Mouse (Mus musculus): Measurements from ENCODE around the gene Mrps36. TPM values are rescaled to one million over a fixed set of nuclear protein-coding genes. Genes with fewer than 3 reads are reported as not detected.
"Not testable (repeated sequence)": the region's sequence is repeated elsewhere in the genome, so short reads cannot be mapped to it uniquely, and the experiment has no call there.

Gene Mrps36
- polyA plus RNA-seq, 1 experiment from 2014 or later, result 102 TPM

DNA sequence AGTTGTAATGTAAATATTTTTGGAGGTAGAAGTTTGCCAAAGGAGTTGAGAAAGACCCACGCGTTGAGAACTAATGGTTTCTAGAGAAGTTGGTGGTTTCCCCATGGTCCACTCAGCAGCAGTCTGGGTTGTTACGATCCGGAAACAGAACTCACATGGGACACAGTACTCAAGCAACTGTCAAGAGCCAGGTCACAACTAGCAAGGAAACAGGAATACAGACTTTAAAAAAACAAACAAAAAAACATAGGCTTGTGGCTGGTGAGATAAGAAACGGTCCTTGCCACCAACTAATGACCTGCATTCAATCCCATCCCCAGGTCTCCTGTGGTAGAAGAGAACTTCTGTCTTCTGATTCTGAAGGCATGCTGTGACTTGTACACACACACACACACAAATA, 6.3 kb upstream of the Mrps36 start:
- Histone ChIP-seq H3K4me1 (ENCODE audit: control insufficient read depth, insufficient read depth, low read length) (no peaks in the 10 kb centered on the region), H3K4me2 (ENCODE audit: low read depth, severe bottlenecking) (no peak overlapping the region), H3K27me3 (ENCODE audit: control insufficient read depth, insufficient read depth, low read length) (no peaks in the 10 kb centered on the region), H3K9ac (ENCODE audit: low read length) (no peak overlapping the region), H3K27ac (replicated peaks; ENCODE audit: low read depth, low read length) (no peak overlapping the region), H3K4me3 (ENCODE audit: low read depth, low read length) (no peak overlapping the region), H3K9me3 (ENCODE audit: control insufficient read depth, low read length) (no peaks in the 10 kb centered on the region), H3K36me3 (ENCODE audit: control insufficient read depth, insufficient read depth, low read length) (no peaks in the 10 kb centered on the region)
- WGBS, result 88% methylated on average over 5 of the region's 5 CpGs
- DNase-seq (ENCODE audit: low spot score), result no peak
- ATAC-seq (ENCODE audit: insufficient number of reproducible peaks, low FRiP score, low TSS enrichment, low read depth), result no peak

DNA sequence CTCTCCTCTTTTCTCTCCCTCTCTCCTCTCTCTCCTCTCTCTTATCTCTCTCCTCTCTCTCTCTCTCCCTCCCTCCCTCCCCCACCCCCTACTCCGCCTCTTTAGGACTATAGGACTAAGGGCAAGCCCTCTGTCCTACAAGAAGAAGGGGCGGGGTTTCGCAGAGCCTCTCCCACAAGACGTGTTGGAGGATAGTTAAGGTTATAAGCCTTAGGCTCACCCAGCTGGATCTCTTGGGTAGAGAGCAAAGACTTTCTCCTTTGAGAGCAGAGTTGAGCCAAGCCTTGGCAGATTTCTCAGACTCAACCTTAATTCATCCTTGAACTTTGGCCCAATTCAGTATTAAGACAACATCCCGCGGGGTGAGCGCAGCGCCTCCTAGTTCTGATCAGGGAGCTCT, 4.2 kb upstream of the Mrps36 start:
- no peaks in the 10 kb centered on the region for H3K9me3 ChIP-seq (ENCODE audit: control insufficient read depth, low read length)
- WGBS, result 40% methylated on average over 8 of the region's 8 CpGs

DNA sequence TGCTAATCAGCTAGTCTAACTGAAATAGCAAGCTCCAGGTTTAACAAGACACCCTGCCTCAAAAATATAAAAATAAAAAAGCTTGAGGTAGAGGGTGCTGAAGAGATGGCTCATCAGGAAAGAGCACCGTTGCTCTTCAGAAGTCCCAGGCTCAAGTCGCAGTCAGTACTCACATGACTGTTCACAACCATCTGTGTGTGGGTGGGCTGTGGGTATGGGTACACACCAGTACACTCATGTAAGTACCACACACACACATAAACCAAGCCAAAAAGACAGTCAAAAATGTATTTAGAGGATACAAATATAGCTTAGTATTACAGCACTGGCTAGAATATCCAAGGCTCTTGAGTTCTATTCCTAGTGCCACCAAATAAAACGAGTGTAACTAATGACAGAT, 1.6 kb upstream of the Mrps36 start:
- Histone ChIP-seq H3K9ac (ENCODE audit: low read length) (no peak overlapping the region), H3K36me3 (ENCODE audit: control insufficient read depth, insufficient read depth, low read length) (no peaks in the 10 kb centered on the region), H3K4me1 (ENCODE audit: control insufficient read depth, insufficient read depth, low read length) (no peaks in the 10 kb centered on the region), H3K27me3 (ENCODE audit: control insufficient read depth, insufficient read depth, low read length) (no peaks in the 10 kb centered on the region), H3K4me3 (ENCODE audit: low read depth, low read length) (no peak overlapping the region), H3K4me2 (ENCODE audit: low read depth, severe bottlenecking) (no peak overlapping the region), H3K27ac (replicated peaks; ENCODE audit: low read depth, low read length) (no peak overlapping the region), H3K9me3 (ENCODE audit: control insufficient read depth, low read length) (no peaks in the 10 kb centered on the region)
- 89% methylated on average over 3 of the region's 3 CpGs for WGBS
- no peak for ATAC-seq (ENCODE audit: insufficient number of reproducible peaks, low FRiP score, low TSS enrichment, low read depth)
- no peak for DNase-seq (ENCODE audit: low spot score)

More for the DNA sequence above, 4.2 kb upstream of the Mrps36 start:
- no peaks in the 10 kb centered on the region for H3K27me3 ChIP-seq (ENCODE audit: control insufficient read depth, insufficient read depth, low read length)
- no peak overlapping the region for H3K4me2 ChIP-seq (ENCODE audit: low read depth, severe bottlenecking)
- no peak overlapping the region for H3K9ac ChIP-seq (ENCODE audit: low read length)
- H3K4me1 ChIP-seq (ENCODE audit: control insufficient read depth, insufficient read depth, low read length), result no peaks in the 10 kb centered on the region
- DNase-seq (ENCODE audit: low spot score) (no peak), ATAC-seq (ENCODE audit: insufficient number of reproducible peaks, low FRiP score, low TSS enrichment, low read depth) (no peak)
- no peak overlapping the region for H3K27ac ChIP-seq (replicated peaks; ENCODE audit: low read depth, low read length)
- no peaks in the 10 kb centered on the region for H3K36me3 ChIP-seq (ENCODE audit: control insufficient read depth, insufficient read depth, low read length)
- H3K4me3 ChIP-seq (ENCODE audit: low read depth, low read length), result no peak overlapping the region

DNA sequence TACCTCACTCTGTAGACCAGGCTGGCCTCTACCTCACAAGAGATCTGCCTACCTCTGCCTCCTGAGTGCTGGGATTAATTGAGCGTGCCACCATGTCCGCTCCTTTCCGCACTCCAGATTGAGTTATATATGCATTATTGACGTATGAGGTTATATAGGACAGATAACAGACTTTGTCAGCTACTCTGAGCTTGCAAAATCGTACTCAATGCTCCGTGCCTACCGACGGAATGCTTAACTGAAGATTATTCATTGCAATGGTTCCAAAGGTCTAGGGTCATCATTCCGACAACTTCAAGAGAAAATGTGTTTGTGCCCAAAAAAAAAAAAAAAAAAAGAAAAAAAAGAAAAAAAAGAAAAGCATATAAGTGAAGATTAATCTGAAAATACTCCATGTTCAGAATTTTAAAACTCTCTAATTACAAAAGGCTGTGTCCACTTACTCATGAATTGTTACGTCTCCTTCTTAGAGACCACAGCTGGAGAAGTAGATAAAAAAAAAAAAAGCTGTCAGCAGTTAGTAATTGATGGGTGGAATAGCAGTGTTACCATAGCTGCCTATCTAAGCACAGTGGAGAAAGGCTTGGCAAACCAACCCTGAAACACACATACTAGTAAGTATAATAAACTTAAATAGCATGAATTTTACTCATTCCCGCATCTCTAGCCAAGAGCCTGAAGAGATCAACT, 968 bp downstream of the Mrps36 start:
- Histone ChIP-seq H3K4me2 (ENCODE audit: low read depth, severe bottlenecking) (peak overlapping the region; percentile 43), H3K9me3 (ENCODE audit: control insufficient read depth, low read length) (no peaks in the 10 kb centered on the region), H3K36me3 (ENCODE audit: control insufficient read depth, insufficient read depth, low read length) (no peaks in the 10 kb centered on the region; the same call in 1 of the 2 replicates), H3K4me3 (ENCODE audit: low read depth, low read length) (peak overlapping the region; percentile 80), H3K27ac (replicated peaks; ENCODE audit: low read depth, low read length) (peak overlapping the region; percentile 80), H3K4me1 (ENCODE audit: control insufficient read depth, insufficient read depth, low read length) (no peaks in the 10 kb centered on the region), H3K27me3 (ENCODE audit: control insufficient read depth, insufficient read depth, low read length) (no peaks in the 10 kb centered on the region), H3K9ac (ENCODE audit: low read length) (no peak overlapping the region; the same call in 1 of the 2 replicates)
- 71% methylated on average over 11 of the region's 11 CpGs for WGBS
- peak; percentile 11; the same call in 1 of the 2 replicates for ATAC-seq (ENCODE audit: insufficient number of reproducible peaks, low FRiP score, low TSS enrichment, low read depth)
- no peak for DNase-seq (ENCODE audit: low spot score)

DNA sequence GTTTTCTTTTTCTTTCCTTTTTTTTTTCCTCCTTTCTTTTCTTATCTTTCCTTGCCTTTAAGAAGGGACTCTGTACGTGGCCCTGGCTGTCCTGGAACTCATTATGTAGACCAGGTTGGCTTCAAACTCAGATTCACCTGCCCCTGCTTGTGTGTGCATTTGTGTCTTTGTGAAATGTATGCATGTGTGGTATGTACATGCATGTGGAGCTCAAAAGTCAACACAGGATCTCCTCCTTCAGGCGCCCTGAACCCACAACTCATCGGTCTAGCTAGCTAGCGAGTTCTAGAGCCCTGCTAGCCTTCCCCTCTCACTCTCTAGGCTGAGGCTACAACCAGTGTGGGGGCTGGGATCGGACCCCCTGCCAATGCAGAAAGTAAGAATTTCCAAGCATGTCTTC, 1.6 kb downstream of the Mrps36 start:
- Histone ChIP-seq H3K27ac (replicated peaks; ENCODE audit: low read depth, low read length) (no peak overlapping the region), H3K4me3 (ENCODE audit: low read depth, low read length) (no peak overlapping the region), H3K4me1 (ENCODE audit: control insufficient read depth, insufficient read depth, low read length) (no peaks in the 10 kb centered on the region), H3K9ac (ENCODE audit: low read length) (no peak overlapping the region), H3K9me3 (ENCODE audit: control insufficient read depth, low read length) (no peaks in the 10 kb centered on the region), H3K36me3 (ENCODE audit: control insufficient read depth, insufficient read depth, low read length) (no peaks in the 10 kb centered on the region; the same call in 1 of the 2 replicates), H3K4me2 (ENCODE audit: low read depth, severe bottlenecking) (no peak overlapping the region), H3K27me3 (ENCODE audit: control insufficient read depth, insufficient read depth, low read length) (no peaks in the 10 kb centered on the region)
- ATAC-seq (ENCODE audit: insufficient number of reproducible peaks, low FRiP score, low TSS enrichment, low read depth), result no peak
- 91% methylated on average over 5 of the region's 5 CpGs for WGBS
- DNase-seq (ENCODE audit: low spot score), result no peak

DNA sequence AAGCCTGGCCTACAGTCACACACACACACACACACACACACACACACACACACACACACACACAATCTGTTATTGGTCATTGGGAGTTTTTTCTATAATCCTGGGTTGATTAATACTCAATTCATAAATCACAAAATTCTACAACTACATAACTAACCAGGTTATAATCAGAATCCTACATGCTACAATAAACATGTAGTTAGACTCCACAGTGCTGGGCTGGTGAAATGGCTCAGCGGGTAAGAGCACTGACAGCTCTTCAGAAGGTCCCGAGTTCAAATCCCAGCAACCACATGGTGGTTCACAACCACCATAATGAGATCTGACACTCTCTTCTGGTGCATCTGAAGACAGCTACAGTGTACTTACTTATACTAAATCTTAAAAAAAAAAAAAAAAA, 11.7 kb downstream of the Mrps36 start:
- H3K27ac ChIP-seq (replicated peaks; ENCODE audit: low read depth, low read length), result no peak overlapping the region
- WGBS, result 98% methylated on average over 2 of the region's 2 CpGs
- ATAC-seq (ENCODE audit: insufficient number of reproducible peaks, low FRiP score, low TSS enrichment, low read depth) (no peak), DNase-seq (ENCODE audit: low spot score) (no peak)
- no peaks in the 10 kb centered on the region for H3K27me3 ChIP-seq (ENCODE audit: control insufficient read depth, insufficient read depth, low read length)
- peaks cover 9% of the 10 kb centered on the region; the same call in 1 of the 2 replicates for H3K36me3 ChIP-seq (ENCODE audit: control insufficient read depth, insufficient read depth, low read length)
- H3K4me3 ChIP-seq (ENCODE audit: low read depth, low read length), result no peak overlapping the region
- no peaks in the 10 kb centered on the region for H3K9me3 ChIP-seq (ENCODE audit: control insufficient read depth, low read length)
- no peak overlapping the region for H3K4me2 ChIP-seq (ENCODE audit: low read depth, severe bottlenecking)
- H3K4me1 ChIP-seq (ENCODE audit: control insufficient read depth, insufficient read depth, low read length), result peaks cover 4% of the 10 kb centered on the region
- no peak overlapping the region for H3K9ac ChIP-seq (ENCODE audit: low read length)

DNA sequence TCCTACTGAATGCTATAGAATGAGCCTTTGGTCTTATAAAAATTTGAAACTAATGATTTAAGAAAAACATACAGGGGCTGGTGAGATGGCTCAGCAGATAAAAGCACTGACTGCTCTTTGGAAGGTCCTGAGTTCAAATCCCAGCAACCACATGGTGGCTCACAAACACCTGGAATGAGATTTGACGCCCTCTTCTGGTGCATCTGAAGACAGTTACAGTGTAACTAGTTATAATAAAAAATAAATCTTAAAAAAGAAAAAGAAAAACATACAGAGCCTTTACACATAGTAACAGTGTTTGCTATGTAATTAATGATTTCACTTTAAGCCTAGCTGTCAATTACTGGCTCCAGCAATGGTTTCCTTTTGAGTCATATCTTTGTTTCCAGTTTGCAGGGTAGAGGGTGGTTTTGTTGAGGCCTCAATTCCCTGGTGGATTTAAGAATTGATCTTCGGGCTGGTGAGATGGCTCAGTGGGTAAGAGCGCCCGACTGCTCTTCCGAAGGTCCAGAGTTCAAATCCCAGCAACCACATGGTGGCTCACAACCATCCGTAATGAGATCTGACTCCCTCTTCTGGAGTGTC, 12.9 kb downstream of the Mrps36 start:
- not testable (repeated sequence) for ATAC-seq (ENCODE audit: insufficient number of reproducible peaks, low FRiP score, low TSS enrichment, low read depth); H3K4me1 ChIP-seq (ENCODE audit: control insufficient read depth, insufficient read depth, low read length); H3K9ac ChIP-seq (ENCODE audit: low read length); DNase-seq (ENCODE audit: low spot score); H3K4me3 ChIP-seq (ENCODE audit: low read depth, low read length); H3K4me2 ChIP-seq (ENCODE audit: low read depth, severe bottlenecking); H3K9me3 ChIP-seq (ENCODE audit: control insufficient read depth, low read length); H3K27ac ChIP-seq (replicated peaks; ENCODE audit: low read depth, low read length); H3K27me3 ChIP-seq (ENCODE audit: control insufficient read depth, insufficient read depth, low read length)
- WGBS, result 86% methylated on average over 5 of the region's 6 CpGs
- peaks cover 12% of the 10 kb centered on the region; the same call in 1 of the 2 replicates for H3K36me3 ChIP-seq (ENCODE audit: control insufficient read depth, insufficient read depth, low read length)

DNA sequence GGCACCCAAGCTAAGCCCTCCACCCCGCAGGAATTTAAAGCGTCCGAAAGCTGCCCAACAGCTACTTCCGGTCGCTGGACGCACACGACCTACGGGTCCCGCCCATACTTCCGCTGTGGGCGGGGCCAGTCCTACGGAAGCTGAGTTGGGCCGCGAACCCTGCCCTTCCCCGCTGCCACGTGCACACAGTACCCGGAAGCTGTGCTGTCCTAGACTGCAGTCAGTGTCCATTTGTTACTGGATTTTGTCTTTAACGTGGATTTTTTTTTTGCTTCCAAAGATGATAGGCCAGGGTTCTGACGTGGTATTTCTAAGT, 13.6 kb downstream of the Mrps36 start, which contains the start of gene Cdk7:
TSS of gene Cdk7 (minus strand) at position 79 of the 316 bp plus-strand sequence.
- no peaks in the 10 kb centered on the region for H3K9me3 ChIP-seq (ENCODE audit: control insufficient read depth, low read length)
- H3K27me3 ChIP-seq (ENCODE audit: control insufficient read depth, insufficient read depth, low read length), result no peaks in the 10 kb centered on the region
- peaks cover 12% of the 10 kb centered on the region; the same call in 1 of the 2 replicates for H3K36me3 ChIP-seq (ENCODE audit: control insufficient read depth, insufficient read depth, low read length)
- peak within 1 kb of the TSS; percentile 57 for H3K4me2 ChIP-seq (ENCODE audit: low read depth, severe bottlenecking)
- ATAC-seq (ENCODE audit: insufficient number of reproducible peaks, low FRiP score, low TSS enrichment, low read depth) (peak; percentile 99), DNase-seq (ENCODE audit: low spot score) (peak; percentile 96)
- H3K4me1 ChIP-seq (ENCODE audit: control insufficient read depth, insufficient read depth, low read length), result peaks cover 4% of the 10 kb centered on the region
- WGBS, result 0% methylated on average over 19 of the region's 19 CpGs
- H3K9ac ChIP-seq (ENCODE audit: low read length), result peak within 1 kb of the TSS; percentile 67
- H3K27ac ChIP-seq (replicated peaks; ENCODE audit: low read depth, low read length), result peak within 1 kb of the TSS; percentile 86
- peak within 1 kb of the TSS; percentile 64 for H3K4me3 ChIP-seq (ENCODE audit: low read depth, low read length)

Data from limb, embryonic 11.5 days (tissue).